Mouse (Mus musculus): ENCODE measurements around the gene Pla2g2c. TPM values are rescaled to one million over a fixed set of nuclear protein-coding genes. Genes with fewer than 3 reads are reported as not detected.

The Pla2g2c gene
- total RNA-seq (2023) = not detected

DNA sequence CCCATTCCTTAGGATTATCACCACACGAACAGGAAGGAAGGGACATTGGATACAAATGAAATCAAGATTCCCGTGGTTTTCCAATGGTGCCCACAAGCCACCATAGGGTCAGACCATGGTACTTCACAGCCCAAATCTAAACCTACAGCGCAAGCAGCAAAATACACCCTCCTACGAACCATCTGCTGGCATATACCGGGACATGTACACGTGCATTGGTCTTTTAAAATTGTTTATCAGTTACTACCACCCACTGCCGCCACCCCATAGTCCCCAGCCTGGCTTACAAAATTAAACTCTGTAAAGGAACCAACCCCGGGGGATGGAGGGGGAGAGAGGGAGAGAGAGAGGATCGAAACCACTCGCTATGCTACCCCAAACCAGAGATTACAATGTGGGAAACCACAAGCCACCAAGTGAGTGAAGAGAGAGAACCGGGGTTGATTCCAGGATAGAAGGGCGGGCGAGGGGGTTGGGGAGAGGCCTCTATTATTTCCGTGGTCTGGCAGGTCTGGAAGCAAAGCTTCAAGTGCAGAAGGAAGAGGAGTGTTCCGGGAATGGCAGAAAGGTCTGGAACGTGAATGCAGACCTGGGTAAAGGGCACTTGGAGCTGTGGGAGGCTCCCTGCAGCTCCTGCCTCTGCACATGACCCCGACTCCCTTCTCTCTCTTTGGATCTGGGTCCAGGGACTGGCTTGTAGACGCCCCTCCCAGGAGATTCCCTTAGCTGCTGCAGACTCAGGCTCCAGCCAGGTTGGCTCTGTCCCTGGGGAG lies at the start of gene Pla2g2c:
Gene Pla2g2c (plus strand): TSS at position 439 of the 773 bp plus-strand sequence.

DNA sequence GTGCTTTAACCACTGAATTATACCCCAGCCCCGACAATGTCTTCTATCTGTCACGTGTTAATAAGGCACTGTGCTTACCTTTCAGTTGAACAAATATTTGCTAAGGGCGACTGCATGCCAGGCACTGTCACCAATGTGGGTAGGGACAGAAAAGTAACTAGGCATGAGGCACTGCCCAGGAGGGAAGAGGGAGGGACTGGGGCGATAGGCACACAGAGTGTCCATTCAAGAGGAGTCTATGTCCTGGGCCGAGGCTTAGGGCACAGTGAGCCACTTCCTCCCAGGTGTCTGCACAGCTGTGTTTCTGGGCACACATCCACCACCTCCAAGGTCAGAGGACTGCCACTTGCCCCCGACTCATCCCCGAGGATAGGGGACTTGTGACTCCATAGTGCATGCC lies 12.4 kb downstream of the Pla2g2c start, which contains the start of gene Ubxn10:
Gene Ubxn10 (minus strand): TSS at position 137 of the 400 bp plus-strand sequence.

DNA sequence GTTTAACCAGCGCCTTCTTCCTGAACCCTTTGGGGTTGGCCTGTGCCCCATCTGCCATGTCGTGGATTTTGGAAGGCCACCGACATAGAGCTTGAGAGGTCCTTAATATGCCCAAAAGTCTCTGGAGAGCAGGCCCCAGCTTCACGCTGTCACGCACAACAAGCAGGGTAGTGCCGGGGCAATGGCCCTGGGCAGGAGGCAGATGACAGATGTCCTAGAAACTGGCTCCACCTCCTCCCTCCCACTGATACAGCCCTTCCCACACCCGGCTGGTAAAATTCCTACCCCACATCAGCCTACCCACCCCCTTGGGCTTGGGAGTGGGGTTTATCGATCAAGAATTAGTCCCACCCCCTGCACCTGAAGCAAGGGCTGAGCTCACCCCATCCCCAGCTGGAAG lies 32.8 kb downstream of the Pla2g2c start, which contains the start of gene Pla2g2f:
Gene Pla2g2f (minus strand): TSS at position 211 of the 400 bp plus-strand sequence.

DNA sequence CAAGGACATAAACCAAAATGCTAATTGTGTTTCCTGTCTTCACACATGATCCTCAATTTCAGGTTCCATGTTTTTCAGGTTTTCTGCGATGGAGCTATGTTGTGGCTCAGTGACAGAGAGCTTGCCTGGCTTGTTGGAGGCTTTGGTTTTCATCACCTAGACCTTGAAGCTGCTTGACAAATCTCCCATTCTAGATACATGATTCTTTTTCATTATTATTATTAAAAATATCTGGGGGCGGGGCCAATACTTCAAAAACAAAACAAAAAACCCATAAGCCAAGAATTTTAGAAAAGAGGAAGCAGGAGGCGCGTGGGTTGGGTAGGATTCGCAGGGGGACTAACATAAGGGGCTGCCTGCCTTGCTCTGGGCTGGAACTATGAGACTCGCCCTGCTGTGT lies 50.8 kb downstream of the Pla2g2c start, which contains the start of gene Pla2g2d:
Gene Pla2g2d (plus strand): TSS at position 301 of the 400 bp plus-strand sequence.

Other genes with a start within 250 kb of the Pla2g2c start
- gene Vwa5b1, start 88.9 kb upstream of the Pla2g2c start, total RNA-seq (2023) = not detected
- under 1 TPM; 0.20 to 0.24 TPM for gene Ubxn10, start 12.4 kb downstream of the Pla2g2c start, total RNA-seq (2023)
- not detected for gene Pla2g2f, start 32.8 kb downstream of the Pla2g2c start, total RNA-seq (2023)
- 1 to 10 TPM in 1 of 2 experiments, under 1 TPM in 1; 0.65 to 1.3 TPM for gene Pla2g2d, start 50.9 kb downstream of the Pla2g2c start, total RNA-seq (2023)
- not detected for gene Pla2g5, start 138.7 kb downstream of the Pla2g2c start, total RNA-seq (2023)
- gene Gm13030, start 149.2 kb downstream of the Pla2g2c start, total RNA-seq (2023) = not detected
- gene Pla2g2e, start 153.2 kb downstream of the Pla2g2c start, total RNA-seq (2023) = not detected
- 10 to 100 TPM in 1 of 2 experiments, 1 to 10 TPM in 1; 9.8 to 12.9 TPM for gene Otud3, start 189.2 kb downstream of the Pla2g2c start, total RNA-seq (2023)
- gene Rnf186, start 242.3 kb downstream of the Pla2g2c start, total RNA-seq (2023) = not detected
- gene Tmco4, start 248.1 kb downstream of the Pla2g2c start, total RNA-seq (2023) = 10 to 100 TPM; 48.0 to 53.6 TPM